Mouse (Mus musculus) stomach, postnatal 0 days (tissue): ENCODE measurements at regions not wholly inside any gene's neighbourhood (a gene's known extent, or its start where the extent isn't known, plus 50 kb on each side); places are given as distances from the start of the nearest gene placed in this dataset.

Experiments
- CTCF ChIP-seq: IDR thresholded peaks from 2 replicates; pipeline ENCODE4 v1.5.1; 2016; ENCODE audit warnings: antibody characterized with exemption, low read depth, mild to moderate bottlenecking, moderate library complexity
- EP300 ChIP-seq: optimal IDR thresholded peaks from 2 replicates; pipeline ENCODE3; 2016; ENCODE audit warnings: antibody characterized with exemption

- no peak for TF ChIP-seq EP300
- no peak for TF ChIP-seq CTCF
Observed at GRCm38 (mm10) chr12:71484286-71484685, 174.6 kb downstream of the Dact1 start.
